Mouse (Mus musculus) small intestine, adult 2 months (tissue): Measurements from ENCODE around the gene Cpsf3.

Experiments
- CTCF ChIP-seq: fragments of 200-500 bp; IDR thresholded peaks from 2 replicates; pipeline ENCODE4 v1.5.1; 2012; ENCODE audit warnings: low read depth, mild to moderate bottlenecking, control low read depth, inconsistent platforms, low read length, moderate library complexity, mixed read lengths; ENCODE audit not compliant: insufficient replicate concordance, insufficient read length; ENCODE audit errors: extremely low read depth
- POLR2A ChIP-seq: fragments of 200-500 bp; IDR thresholded peaks from 2 replicates; pipeline ENCODE4 v1.6.1; 2012; ENCODE audit warnings: low read depth, mild to moderate bottlenecking, control low read depth, inconsistent platforms, low read length, moderate library complexity

- TF ChIP-seq CTCF = no peak
- no peak for TF ChIP-seq POLR2A
These were observed 13.7 kb downstream of the Cpsf3 start for GRCm38 (mm10) chr12:21298856-21299255.
